Mouse (Mus musculus) lung, postnatal 10 days (tissue): ENCODE measurements around the gene Cldn19.
A peak's percentile ranks its signal among the peaks of the same experiment; 100 is the strongest.

Source experiments
- DNase-seq: peaks from one replicate; pipeline ENCODE4 v3.0.0; 2021

Gene Cldn19

GRCm38 (mm10) chr4:119255351-119255750 is at the start of gene Cldn19:
TSS of gene Cldn19 (plus strand) at chr4:119255414.
- no peak for DNase-seq

- no peak for DNase-seq
Observed at GRCm38 (mm10) chr4:119216667-119217066, 38.5 kb upstream of the Cldn19 start.

GRCm38 (mm10) chr4:119218169-119218568 is 37.0 kb upstream of the Cldn19 start, which contains the start of gene Tmem269:
TSS of gene Tmem269 (minus strand) at chr4:119218217.
- DNase-seq = no peak

GRCm38 (mm10) chr4:119223696-119224095 is 31.5 kb upstream of the Cldn19 start:
- peak; percentile 33 for DNase-seq

GRCm38 (mm10) chr4:119224534-119224933 is 30.7 kb upstream of the Cldn19 start:
- no peak for DNase-seq

GRCm38 (mm10) chr4:119225719-119226118 is 29.5 kb upstream of the Cldn19 start:
- DNase-seq = no peak

GRCm38 (mm10) chr4:119226751-119227150 is 28.5 kb upstream of the Cldn19 start:
- DNase-seq = no peak

GRCm38 (mm10) chr4:119232410-119233255 is 22.6 kb upstream of the Cldn19 start, which contains the start of the genes AU022252 and P3h1:
TSS of gene AU022252 (minus strand) at chr4:119232712.
TSS of gene P3h1 (plus strand) at chr4:119232915.
- DNase-seq = peak; percentile 100

GRCm38 (mm10) chr4:119233256-119233901 is 21.8 kb upstream of the Cldn19 start:
- DNase-seq = peak; percentile 62

- DNase-seq = no peak
Observed at GRCm38 (mm10) chr4:119234348-119234747, 20.9 kb upstream of the Cldn19 start.

- DNase-seq = no peak
Observed at GRCm38 (mm10) chr4:119238661-119239060, 16.6 kb upstream of the Cldn19 start.

GRCm38 (mm10) chr4:119239181-119239682 is 16.0 kb upstream of the Cldn19 start:
- DNase-seq = peak; percentile 70

GRCm38 (mm10) chr4:119241664-119242063 is 13.6 kb upstream of the Cldn19 start:
- peak; percentile 49 for DNase-seq

- no peak for DNase-seq
Observed at GRCm38 (mm10) chr4:119242571-119242970, 12.6 kb upstream of the Cldn19 start.

GRCm38 (mm10) chr4:119244468-119245240 is 10.6 kb upstream of the Cldn19 start:
- DNase-seq = no peak

GRCm38 (mm10) chr4:119245556-119245955 is 9.7 kb upstream of the Cldn19 start:
- peak; percentile 58 for DNase-seq

GRCm38 (mm10) chr4:119245961-119246360 is 9.3 kb upstream of the Cldn19 start:
- no peak for DNase-seq

- no peak for DNase-seq
Observed at GRCm38 (mm10) chr4:119246688-119247225, 8.5 kb upstream of the Cldn19 start.

GRCm38 (mm10) chr4:119247462-119248235 is 7.6 kb upstream of the Cldn19 start:
- DNase-seq = peak; percentile 90

- DNase-seq = peak; percentile 55
Observed at GRCm38 (mm10) chr4:119248407-119248965, 6.7 kb upstream of the Cldn19 start.

GRCm38 (mm10) chr4:119252025-119252808 is 3.0 kb upstream of the Cldn19 start:
- DNase-seq = no peak
